ENCODE assay signal across 9 mouse cellular contexts in the genomic region with DNA sequence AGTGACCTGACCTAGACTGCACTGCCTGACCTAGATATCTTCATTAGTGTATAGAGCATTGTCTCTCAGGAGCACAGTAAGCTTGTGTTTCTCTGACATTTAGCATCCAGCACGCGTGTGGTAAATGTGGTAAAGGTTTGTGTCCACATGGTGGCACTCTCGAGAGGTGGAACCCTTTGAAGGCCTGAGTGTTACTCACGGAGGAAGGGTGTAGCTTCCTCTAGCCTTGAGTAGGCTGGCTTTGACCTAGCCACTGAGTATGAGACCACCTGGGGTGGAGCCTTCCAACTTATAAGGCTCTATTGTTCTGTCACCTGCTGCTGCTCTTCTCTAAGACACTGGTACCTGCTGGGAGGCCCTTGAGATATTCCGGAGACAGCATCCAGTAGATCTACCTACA. TPM values are rescaled to one million over a fixed set of nuclear protein-coding genes. Genes with fewer than 3 reads are reported as not detected.
DNase-seq lines count a peak whose midpoint lies in the region; ATAC-seq and TF ChIP-seq lines count a peak whose summit lies in the region.
"Had no signal": no experiment of that assay in that cellular context is flagged by ENCODE, and none has a peak within 500 bp of the region (broad histone marks: within the 10 kb centered on the region; RNA-seq: fewer than 3 reads in every experiment).

No protein-coding gene starts in this region.

- H3K27me3 ChIP-seq in CH12.LX (replicated peaks) = no peaks in the 10 kb centered on the region
- H3K27me3 ChIP-seq: heart, embryonic 15.5 days had no signal

- peak; percentile 50 to 54 for DNase-seq in cerebellum, postnatal 10 days
- DNase-seq in cerebellum, adult 9-10 months = no peak
- DNase-seq in CH12.LX (ENCODE audit: extremely low read depth) = peak; percentile 90
- DNase-seq in brain, embryonic 14.5 days (ENCODE audit: low read depth) = peak; percentile 37
- peak; percentile 72 to 77 for DNase-seq in heart, postnatal 14 days
- peak; percentile 39 to 57 for DNase-seq in layer of hippocampus, postnatal 10 days (ENCODE audit: low spot score in 2 of 2)
- DNase-seq in thymus, postnatal 0 days (ENCODE audit: low spot score) = peak; percentile 86

- no peak overlapping the region for H3K27ac ChIP-seq in CH12.LX (ENCODE audit: insufficient read depth, low read depth)
- H3K27ac ChIP-seq: heart, embryonic 15.5 days had no signal

- dilution Hi-C loops in CH12.LX (cut with MboI; ENCODE audit: extremely low pct_ligation_motif_present, extremely low pct_unique_long_range_greater_than_20kb, low sequenced_read_pairs) = no loop called here

- ATAC-seq in megakaryocyte-erythroid progenitor cell, adult 5-6 weeks (replicated peaks; ENCODE audit: low FRiP score, low TSS enrichment, poor library complexity, severe bottlenecking) = peak; percentile 88

- H3K4me3 ChIP-seq in CH12.LX (replicated peaks in 1 of 3; ENCODE audit: low read depth in 2 of 3, low read length in 2 of 3, poor library complexity in 1 of 3) = no peak overlapping the region
- H3K4me3 ChIP-seq: heart, embryonic 15.5 days had no signal

- intact Hi-C loops in heart, postnatal 14 days (cut with DNase I) = loop anchor here (1.0 to 2.0 kb wide), 2 partner anchors 46 to 75 kb away; no protein-coding TSS in a partner anchor

- H3K79me2 ChIP-seq in CH12.LX (replicated peaks; ENCODE audit: control insufficient read depth, extremely low read depth, insufficient read depth, poor library complexity, severe bottlenecking) = no peaks in the 10 kb centered on the region

- peaks cover 5 to 32% of the 10 kb centered on the region in 2 experiments; a peak in 2 of 4 replicates for H3K4me1 ChIP-seq in CH12.LX (ENCODE audit: control insufficient read depth in 1 of 2, insufficient read depth in 2 of 2)
- H3K4me1 ChIP-seq: heart, embryonic 15.5 days had no signal

- no peaks in the 10 kb centered on the region for H3K9me3 ChIP-seq in CH12.LX (replicated peaks; ENCODE audit: low read length)
- H3K9me3 ChIP-seq: heart, embryonic 15.5 days had no signal

- TF ChIP-seq EP300 in CH12.LX (IDR thresholded peaks at IDR 0.05; ENCODE audit: low read length) = no peak

- TF ChIP-seq POLR2A in CH12.LX (IDR thresholded peaks at IDR 0.05; ENCODE audit: low read depth, low read length) = no peak
- TF ChIP-seq POLR2A in brain, embryonic 14.5 days (IDR thresholded peaks at IDR 0.05; ENCODE audit: borderline replicate concordance, extremely low read depth, insufficient read depth, insufficient read length, poor library complexity, severe bottlenecking) = no peak

- TF ChIP-seq RAD21 in CH12.LX (IDR thresholded peaks at IDR 0.05; ENCODE audit: low read depth, low read length) = peak; percentile 90

- peaks cover 6 to 25% of the 10 kb centered on the region in 2 experiments for H3K36me3 ChIP-seq in CH12.LX (replicated peaks in 1 of 2; ENCODE audit: control insufficient read depth in 1 of 2, insufficient read depth in 1 of 2, low read length in 1 of 2)

- no peak overlapping the region for H3K9ac ChIP-seq in CH12.LX (ENCODE audit: insufficient read depth, low read depth)
- H3K9ac ChIP-seq: heart, embryonic 15.5 days had no signal

- TF ChIP-seq CTCF in CH12.LX (conservative IDR thresholded peaks at IDR 0.05 in 1 of 2, IDR thresholded peaks at IDR 0.05 in 1 of 2; ENCODE audit: low read depth in 2 of 2, low read length in 2 of 2) = peak; percentile 51 to 98
- peak; percentile 53; the same call in 1 of the 2 replicates for TF ChIP-seq CTCF in brain, embryonic 14.5 days (IDR thresholded peaks at IDR 0.05; ENCODE audit: borderline replicate concordance, extremely low read depth, insufficient read depth, insufficient read length)

- H3K4me2 ChIP-seq in CH12.LX (ENCODE audit: insufficient read depth, low read depth, poor library complexity, severe bottlenecking) = no peak overlapping the region
- H3K4me2 ChIP-seq: heart, embryonic 15.5 days had no signal

- in situ Hi-C loops in CH12.LX (cut with MboI; ENCODE audit: low pct_ligation_motif_present, low pct_unique_long_range_greater_than_20kb, low sequenced_read_pairs) = loop anchor here (10.0 kb wide), 1 partner anchor 311 kb away; a partner anchor contains a TSS

TF ChIP-seq in CH12.LX, 34 proteins besides CTCF, POLR2A, EP300 and RAD21:
- TF ChIP-seq ZMIZ1 (IDR thresholded peaks at IDR 0.05; ENCODE audit: low read depth, low read length) (no peak), BHLHE40 (IDR thresholded peaks at IDR 0.05; ENCODE audit: low read depth, low read length) (peak; percentile 80), MYC (IDR thresholded peaks at IDR 0.05; ENCODE audit: low read depth, low read length) (peak; percentile 94), MEF2A (IDR thresholded peaks at IDR 0.05; ENCODE audit: borderline replicate concordance, low read depth, low read length) (0 out of 2 replicates have a peak, but pooled peaks have one; percentile 55), IRF4 (IDR thresholded peaks at IDR 0.05; ENCODE audit: low read depth, low read length) (peak; percentile 43; the same call in 1 of the 2 replicates), HCFC1 (IDR thresholded peaks at IDR 0.05; ENCODE audit: low read depth, low read length) (peak; percentile 21; the same call in 1 of the 2 replicates), MAZ (IDR thresholded peaks at IDR 0.05; ENCODE audit: low read depth, low read length) (no peak), MAX (IDR thresholded peaks at IDR 0.05; ENCODE audit: low read length) (peak; percentile 91), KAT2A (IDR thresholded peaks at IDR 0.05; ENCODE audit: insufficient replicate concordance, low read length) (no peak), RCOR1 (conservative IDR thresholded peaks at IDR 0.05; ENCODE audit: low read depth, low read length) (no peak), SIN3A (IDR thresholded peaks at IDR 0.05; ENCODE audit: low read length) (0 out of 2 replicates have a peak, but pooled peaks have one; percentile 50), SMC3 (IDR thresholded peaks at IDR 0.05; ENCODE audit: low read depth, low read length) (peak; percentile 96), ZC3H11A (IDR thresholded peaks at IDR 0.05; ENCODE audit: low read depth, low read length) (peak; percentile 60; the same call in 1 of the 2 replicates)
TF ChIP-seq in CH12.LX: peak in this region for 9.

RNA-seq across cellular contexts. Expression of a gene that starts 5.6 kb away (rescaled TPM):
- 19.5 and 20.1 TPM in 2 replicates for total RNA-seq in CH12.LX (2012; rRNA removed)
- 5.1 and 6.1 TPM in 2 replicates for total RNA-seq in CH12.LX (2014; rRNA removed)
- polyA plus RNA-seq in CH12.LX (2012; ENCODE audit: insufficient read length, low read depth) = 41.2 and 48.3 TPM in 2 replicates
- polyA plus RNA-seq in brain, embryonic 14.5 days (2012; rRNA removed) = 1.7 and 3.2 TPM in 2 replicates
- total RNA-seq in heart, postnatal 14 days (2021) = 10 to 100 TPM; 28.3 to 28.5 TPM
- 1 to 10 TPM; 4.6 to 7.1 TPM for total RNA-seq in layer of hippocampus, postnatal 10 days (2021)
- total RNA-seq in megakaryocyte-erythroid progenitor cell, adult 5-6 weeks (2014; fragmentation: Nextera tagmentation) = 35.5 and 49.4 TPM in 2 replicates
- total RNA-seq in megakaryocyte-erythroid progenitor cell, adult 5-6 weeks (2017) = 28.0 and 30.7 TPM in 2 replicates
- 37.2 and 48.9 TPM in 2 replicates for polyA plus RNA-seq in thymus, postnatal 0 days (2015; fragmentation: Nextera tagmentation; extraction: Ambion mirVana)

RNA-seq across cellular contexts. Expression of a gene that starts 23.6 kb away (rescaled TPM):
- total RNA-seq in CH12.LX (2012; rRNA removed) (28.5 and 33.0 TPM in 2 replicates), CH12.LX (2014; rRNA removed) (37.4 and 41.3 TPM in 2 replicates)
- 35.2 and 35.4 TPM in 2 replicates for polyA plus RNA-seq in CH12.LX (2012; ENCODE audit: insufficient read length, low read depth)
- polyA plus RNA-seq in brain, embryonic 14.5 days (2012; rRNA removed) = 28.9 and 31.3 TPM in 2 replicates
- total RNA-seq in heart, postnatal 14 days (2021) = 1 to 10 TPM; 4.1 to 5.6 TPM
- total RNA-seq in layer of hippocampus, postnatal 10 days (2021) = 10 to 100 TPM; 20.0 to 20.2 TPM
- 12.0 and 13.1 TPM in 2 replicates for total RNA-seq in megakaryocyte-erythroid progenitor cell, adult 5-6 weeks (2014; fragmentation: Nextera tagmentation)
- 15.8 and 17.1 TPM in 2 replicates for total RNA-seq in megakaryocyte-erythroid progenitor cell, adult 5-6 weeks (2017)
- 14.4 and 14.5 TPM in 2 replicates for polyA plus RNA-seq in thymus, postnatal 0 days (2015; fragmentation: Nextera tagmentation; extraction: Ambion mirVana)

RNA-seq across cellular contexts. Expression of a gene that starts 26.9 kb away (rescaled TPM):
- not detected in 2 replicates for total RNA-seq in CH12.LX (2012; rRNA removed)
- total RNA-seq in CH12.LX (2014; rRNA removed) = not detected in 2 replicates
- not detected in 2 replicates for polyA plus RNA-seq in CH12.LX (2012; ENCODE audit: insufficient read length, low read depth)
- polyA plus RNA-seq in brain, embryonic 14.5 days (2012; rRNA removed) = not detected in 2 replicates
- total RNA-seq in heart, postnatal 14 days (2021) = not detected
- total RNA-seq in layer of hippocampus, postnatal 10 days (2021) = not detected
- not detected in 2 replicates for total RNA-seq in megakaryocyte-erythroid progenitor cell, adult 5-6 weeks (2014; fragmentation: Nextera tagmentation)
- not detected in 2 replicates for total RNA-seq in megakaryocyte-erythroid progenitor cell, adult 5-6 weeks (2017)
- polyA plus RNA-seq in thymus, postnatal 0 days (2015; fragmentation: Nextera tagmentation; extraction: Ambion mirVana) = 0.81 and 0.82 TPM in 2 replicates
- polyA plus RNA-seq: heart, embryonic 15.5 days had no signal

RNA-seq across cellular contexts. Expression of a gene that starts 38.4 kb away (rescaled TPM):
- total RNA-seq in CH12.LX (2012; rRNA removed) (98.9 and 121 TPM in 2 replicates), CH12.LX (2014; rRNA removed) (84.5 and 101 TPM in 2 replicates)
- 202 and 210 TPM in 2 replicates for polyA plus RNA-seq in CH12.LX (2012; ENCODE audit: insufficient read length, low read depth)
- 15.7 and 16.5 TPM in 2 replicates for polyA plus RNA-seq in brain, embryonic 14.5 days (2012; rRNA removed)
- total RNA-seq in heart, postnatal 14 days (2021) = 10 to 100 TPM; 22.1 to 25.2 TPM
- 10 to 100 TPM; 17.9 to 19.0 TPM for total RNA-seq in layer of hippocampus, postnatal 10 days (2021)
- total RNA-seq in megakaryocyte-erythroid progenitor cell, adult 5-6 weeks (2014; fragmentation: Nextera tagmentation) = 7.8 TPM in 2 replicates
- total RNA-seq in megakaryocyte-erythroid progenitor cell, adult 5-6 weeks (2017) = 5.0 and 8.4 TPM in 2 replicates
- 19.5 TPM in 2 replicates for polyA plus RNA-seq in thymus, postnatal 0 days (2015; fragmentation: Nextera tagmentation; extraction: Ambion mirVana)
